Mouse (Mus musculus) yolk sac, embryonic 10.5 days (tissue): ENCODE measurements around the gene Fate1.
A peak's percentile ranks its signal among the peaks of the same experiment; 100 is the strongest.
"Not testable (repeated sequence)": the region's sequence is repeated elsewhere in the genome, so short reads cannot be mapped to it uniquely, and the experiment has no call there.

Experiments
- DNase-seq: peaks from one replicate; pipeline ENCODE4 v3.0.0-alpha.2; 2017; ENCODE audit warnings: low spot score

Fate1 gene

GRCm38 (mm10) chrX:71972686-71973085 is at the start of gene Fate1:
TSS of gene Fate1 (plus strand) at chrX:71972986.
- no peak for DNase-seq

GRCm38 (mm10) chrX:71946631-71947030 is 26.2 kb upstream of the Fate1 start:
- no peak for DNase-seq

- no peak for DNase-seq
Observed at GRCm38 (mm10) chrX:71958366-71958765, 14.4 kb upstream of the Fate1 start.

- DNase-seq: peak; percentile 73
Observed at GRCm38 (mm10) chrX:71962073-71963051, 10.4 kb upstream of the Fate1 start, which contains the start of gene Prrg3. TSS of gene Prrg3 (plus strand) at chrX:71962624.

GRCm38 (mm10) chrX:71963275-71963912 is 9.4 kb upstream of the Fate1 start:
- DNase-seq: no peak

GRCm38 (mm10) chrX:71968216-71968615 is 4.6 kb upstream of the Fate1 start:
- no peak for DNase-seq

GRCm38 (mm10) chrX:71968816-71969215 is 4.0 kb upstream of the Fate1 start:
- no peak for DNase-seq

DNA sequence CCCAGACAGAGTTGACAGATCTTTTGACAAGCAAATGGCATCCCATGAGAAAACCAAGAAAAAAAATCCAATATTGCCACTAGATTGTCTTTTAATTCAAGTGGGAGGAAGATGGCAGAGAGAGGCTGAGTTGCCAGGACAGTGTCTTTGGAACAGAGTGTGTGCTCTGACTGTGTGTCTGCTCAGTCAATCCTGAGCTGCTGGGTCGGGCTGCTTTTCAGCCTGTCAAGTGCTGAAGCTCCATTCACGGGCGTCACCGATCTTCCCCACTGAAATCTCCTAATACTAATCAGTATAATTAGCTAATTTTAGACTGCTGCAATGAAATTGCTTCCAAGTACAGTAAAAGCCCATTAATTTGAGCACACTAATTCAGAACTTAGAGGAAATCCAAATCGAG is 1.5 kb upstream of the Fate1 start:
- DNase-seq: no peak

GRCm38 (mm10) chrX:71977681-71978080 is 4.9 kb downstream of the Fate1 start:
- DNase-seq: not testable (repeated sequence)

- peak; percentile 2 for DNase-seq
Observed at GRCm38 (mm10) chrX:71980443-71980842, 7.7 kb downstream of the Fate1 start.

DNA sequence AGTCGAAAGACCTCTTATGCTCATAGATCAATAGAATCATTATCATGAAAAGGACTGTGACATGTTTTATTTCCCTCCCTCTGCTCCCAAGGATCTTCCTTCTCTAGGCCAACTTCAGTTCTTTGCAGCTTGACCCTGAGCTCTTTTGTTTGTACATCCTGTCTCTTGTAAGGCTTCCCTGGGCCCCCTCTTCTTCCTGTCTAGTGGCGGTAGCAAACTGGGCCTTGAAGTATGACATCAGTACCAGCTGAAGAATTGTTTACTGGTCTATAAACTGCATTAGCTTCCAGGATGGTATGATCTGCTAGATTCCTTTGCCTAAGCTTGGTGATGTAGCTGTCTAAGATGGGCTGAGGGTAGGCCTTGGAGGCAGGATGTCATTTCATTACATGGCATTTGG is 8.5 kb downstream of the Fate1 start:
- DNase-seq: no peak

DNA sequence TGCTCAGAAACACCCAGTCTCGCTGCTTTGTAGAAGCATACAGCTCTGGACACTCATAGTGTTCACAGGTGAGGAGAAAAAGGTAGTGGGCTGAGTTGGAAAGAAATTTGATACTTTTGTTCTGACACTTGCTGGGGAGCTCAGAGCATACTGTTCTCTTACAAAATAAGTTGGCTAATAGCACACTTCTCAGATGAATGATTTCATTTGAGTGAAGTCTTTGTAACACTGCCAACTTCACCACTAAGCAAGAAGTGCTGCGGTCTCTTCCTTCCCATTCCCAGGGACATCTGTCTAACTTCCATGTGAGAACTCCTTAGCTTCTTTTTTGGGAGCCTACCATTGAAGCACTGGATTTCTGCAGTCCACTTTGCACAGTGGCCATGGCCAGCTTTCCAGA is 10.4 kb downstream of the Fate1 start:
- DNase-seq: no peak

DNA sequence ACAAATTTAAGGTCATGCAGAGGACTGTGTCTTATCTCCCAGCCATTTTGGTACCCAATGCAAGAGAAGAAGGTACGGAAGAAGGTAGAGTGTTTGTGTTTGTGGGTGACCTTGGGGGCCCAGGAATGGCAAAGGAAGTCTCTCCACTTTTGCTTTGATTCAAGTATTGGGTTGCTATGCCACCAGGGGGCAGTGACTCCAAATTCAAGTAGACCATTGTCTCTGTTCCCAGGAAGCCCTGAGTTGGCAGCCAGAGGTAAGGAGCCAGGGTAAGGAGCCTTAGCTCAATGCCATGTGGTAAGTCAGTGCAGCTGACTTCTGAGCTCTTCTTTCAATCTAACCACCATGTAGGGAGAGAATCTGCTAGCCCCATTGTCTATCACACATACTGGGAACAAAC is 11.0 kb downstream of the Fate1 start:
- peak; percentile 1 for DNase-seq

- DNase-seq: no peak
Observed at GRCm38 (mm10) chrX:71991549-71991948, 18.8 kb downstream of the Fate1 start, which contains the start of gene Cnga2. TSS of gene Cnga2 (plus strand) at chrX:71991849.

- no peak for DNase-seq
Observed at GRCm38 (mm10) chrX:71995972-71996371, 23.2 kb downstream of the Fate1 start.

DNA sequence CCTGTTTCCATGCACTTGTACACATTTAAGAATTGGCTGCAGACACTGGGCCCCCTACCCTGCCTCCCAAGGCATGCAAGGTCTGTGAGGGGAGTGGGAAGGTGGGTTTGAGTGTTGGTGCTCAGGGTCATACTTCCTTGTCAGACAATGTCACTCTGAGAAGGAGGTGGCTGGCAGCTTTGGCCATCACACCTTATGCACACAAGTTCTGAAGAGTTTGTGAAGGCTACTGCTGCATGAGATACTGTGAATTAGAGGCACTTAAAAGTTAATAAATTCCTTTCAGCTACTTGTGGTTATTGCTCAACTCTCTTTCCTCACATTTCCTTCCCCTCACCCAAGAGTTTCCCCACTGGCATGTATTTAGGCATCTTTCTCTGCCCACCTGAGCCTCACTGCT is 37.1 kb downstream of the Fate1 start:
- DNase-seq: no peak

GRCm38 (mm10) chrX:72012236-72012635 is 39.5 kb downstream of the Fate1 start:
- DNase-seq: no peak

- DNase-seq: no peak
Observed at GRCm38 (mm10) chrX:72012804-72013203, 40.0 kb downstream of the Fate1 start.

GRCm38 (mm10) chrX:72022241-72022640 is 49.5 kb downstream of the Fate1 start:
- no peak for DNase-seq

- no peak for DNase-seq
Observed at GRCm38 (mm10) chrX:72022750-72023398, 50.1 kb downstream of the Fate1 start.

DNA sequence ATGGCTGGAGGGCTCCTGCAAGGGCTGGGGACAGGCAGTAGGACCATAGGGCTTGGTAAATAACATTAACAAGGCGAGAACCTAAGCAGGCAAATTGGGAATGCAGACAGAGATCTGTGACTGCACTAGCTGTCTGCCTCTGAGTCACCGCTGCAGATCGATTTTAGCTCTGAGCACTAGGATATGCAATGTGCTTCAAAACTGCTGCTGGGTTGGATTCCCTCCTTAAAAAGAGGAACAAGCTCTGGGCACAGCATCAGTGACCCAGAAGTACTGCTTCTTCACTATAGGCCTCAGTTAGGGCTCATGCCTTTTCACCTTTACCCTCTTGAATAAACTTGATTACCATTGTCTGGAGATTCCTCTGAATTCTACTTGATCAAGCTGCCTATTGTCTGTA is 50.8 kb downstream of the Fate1 start:
- DNase-seq: no peak
